Mouse (Mus musculus): ENCODE measurements around the gene Trafd1. TPM values are rescaled to one million over a fixed set of nuclear protein-coding genes. Genes with fewer than 3 reads are reported as not detected.
"Not testable (repeated sequence)": the region's sequence is repeated elsewhere in the genome, so short reads cannot be mapped to it uniquely, and the experiment has no call there.

Trafd1 gene
- polyA plus RNA-seq, 1 experiment = 334 TPM

GRCm38 (mm10) chr5:121331731-121332130, 53.7 kb downstream of the Trafd1 start:
- Histone ChIP-seq H3K27ac (ENCODE audit: control insufficient read depth, insufficient read depth, low read depth, low read length) (no peak overlapping the region), H3K27me3 (ENCODE audit: control insufficient read depth, insufficient read depth, low read length) (no peaks in the 10 kb centered on the region), H3K36me3 (ENCODE audit: control insufficient read depth, insufficient read depth, low read length) (peaks cover 5% of the 10 kb centered on the region), H3K4me1 (ENCODE audit: control insufficient read depth, insufficient read depth, low read length) (no peaks in the 10 kb centered on the region), H3K4me3 (ENCODE audit: control insufficient read depth, low read depth, low read length) (no peak overlapping the region)
- TF ChIP-seq POLR2A (IDR thresholded peaks at IDR 0.05; ENCODE audit: control insufficient read depth, low read depth, low read length) = no peak
- no peak for TF ChIP-seq CTCF (IDR thresholded peaks at IDR 0.05; ENCODE audit: control insufficient read depth, insufficient read depth, insufficient replicate concordance, low read depth, low read length)

- H3K27me3 ChIP-seq (ENCODE audit: control insufficient read depth, insufficient read depth, low read length); H3K27ac ChIP-seq (ENCODE audit: control insufficient read depth, insufficient read depth, low read depth, low read length); H3K36me3 ChIP-seq (ENCODE audit: control insufficient read depth, insufficient read depth, low read length); H3K4me3 ChIP-seq (ENCODE audit: control insufficient read depth, low read depth, low read length); H3K4me1 ChIP-seq (ENCODE audit: control insufficient read depth, insufficient read depth, low read length): not testable (repeated sequence)
Measured at GRCm38 (mm10) chr5:121330154-121330816, 55.1 kb downstream of the Trafd1 start.

GRCm38 (mm10) chr5:121329333-121330058, 55.9 kb downstream of the Trafd1 start:
- Histone ChIP-seq H3K4me3 (ENCODE audit: control insufficient read depth, low read depth, low read length) (no peak overlapping the region), H3K36me3 (ENCODE audit: control insufficient read depth, insufficient read depth, low read length) (peaks cover 6% of the 10 kb centered on the region), H3K27me3 (ENCODE audit: control insufficient read depth, insufficient read depth, low read length) (no peaks in the 10 kb centered on the region), H3K27ac (ENCODE audit: control insufficient read depth, insufficient read depth, low read depth, low read length) (no peak overlapping the region; the same call in 1 of the 2 replicates), H3K4me1 (ENCODE audit: control insufficient read depth, insufficient read depth, low read length) (no peaks in the 10 kb centered on the region)
- no peak for TF ChIP-seq CTCF (IDR thresholded peaks at IDR 0.05; ENCODE audit: control insufficient read depth, insufficient read depth, insufficient replicate concordance, low read depth, low read length)
- TF ChIP-seq POLR2A (IDR thresholded peaks at IDR 0.05; ENCODE audit: control insufficient read depth, low read depth, low read length) = no peak

- Histone ChIP-seq H3K4me3 (ENCODE audit: control insufficient read depth, low read depth, low read length) (no peak overlapping the region), H3K36me3 (ENCODE audit: control insufficient read depth, insufficient read depth, low read length) (peaks cover 3% of the 10 kb centered on the region), H3K4me1 (ENCODE audit: control insufficient read depth, insufficient read depth, low read length) (no peaks in the 10 kb centered on the region), H3K27ac (ENCODE audit: control insufficient read depth, insufficient read depth, low read depth, low read length) (no peak overlapping the region), H3K27me3 (ENCODE audit: control insufficient read depth, insufficient read depth, low read length) (no peaks in the 10 kb centered on the region)
- no peak for TF ChIP-seq CTCF (IDR thresholded peaks at IDR 0.05; ENCODE audit: control insufficient read depth, insufficient read depth, insufficient replicate concordance, low read depth, low read length)
Measured at GRCm38 (mm10) chr5:121326079-121326805, 59.2 kb downstream of the Trafd1 start.

Other genes with a start within 250 kb of the Trafd1 start
- gene Ptpn11, start 194.2 kb downstream of the Trafd1 start, polyA plus RNA-seq (2012; rRNA removed) = 6.2 and 6.9 TPM in 2 replicates
- gene Rpl6, start 181.2 kb downstream of the Trafd1 start, polyA plus RNA-seq (2012; rRNA removed) = 84.3 and 103 TPM in 2 replicates
- gene Hectd4, start 165.4 kb downstream of the Trafd1 start, polyA plus RNA-seq (2012; rRNA removed) = 41.3 and 41.8 TPM in 2 replicates
- gene Naa25, start 12.3 kb upstream of the Trafd1 start, polyA plus RNA-seq (2012; rRNA removed) = 26.4 and 27.7 TPM in 2 replicates
- 60.5 and 63.9 TPM in 2 replicates for gene Tmem116, start 66.3 kb upstream of the Trafd1 start, polyA plus RNA-seq (2012; rRNA removed)
- 81.3 and 102 TPM in 2 replicates for gene Erp29, start 66.9 kb upstream of the Trafd1 start, polyA plus RNA-seq (2012; rRNA removed)
- gene Adam1b, start 117.8 kb upstream of the Trafd1 start, polyA plus RNA-seq (2012; rRNA removed) = 79.7 and 85.1 TPM in 2 replicates
- gene Adam1a, start 159.8 kb upstream of the Trafd1 start, polyA plus RNA-seq (2012; rRNA removed) = 138 and 140 TPM in 2 replicates
- 0.14 TPM in 1 of 2 replicates, not detected in the other for gene Gm42878, start 159.8 kb upstream of the Trafd1 start, polyA plus RNA-seq (2012; rRNA removed)
- 21.9 and 28.4 TPM in 2 replicates for gene Mapkapk5, start 160.3 kb upstream of the Trafd1 start, polyA plus RNA-seq (2012; rRNA removed)
- gene Aldh2, start 208.2 kb upstream of the Trafd1 start, polyA plus RNA-seq (2012; rRNA removed) = 154 and 177 TPM in 2 replicates
- 3.3 and 3.9 TPM in 2 replicates for gene Acad12, start 233.3 kb upstream of the Trafd1 start, polyA plus RNA-seq (2012; rRNA removed)